Mouse (Mus musculus) neural tube, embryonic 11.5 days (tissue): Measurements from ENCODE around the gene Trnau1ap. TPM values are rescaled to one million over a fixed set of nuclear protein-coding genes. Genes with fewer than 3 reads are reported as not detected.
A peak's percentile ranks its signal among the peaks of the same experiment; 100 is the strongest.

Experiments used
- ATAC-seq: fragments of 200-750 bp; cut with Nextera tagmentation; 2 replicates; pipeline ENCODE4 v1.8.0; 2017; ENCODE audit warnings: moderate number of reproducible peaks, mild to moderate bottlenecking, moderate TSS enrichment, moderate library complexity; ENCODE audit not compliant: insufficient read depth, low FRiP score, low TSS enrichment
- DNase-seq: peaks from one replicate; pipeline ENCODE4 v3.0.0-alpha.2; 2015; ENCODE audit warnings: low spot score
- H3K27ac ChIP-seq: fragments of 300-500 bp; sonication (generic); 2 replicates; pipeline ENCODE4 v1.5.1; 2014; ENCODE audit warnings: low read depth, mild to moderate bottlenecking, low read length
- H3K27me3 ChIP-seq: fragments of 300-500 bp; sonication (generic); 2 replicates; pipeline ENCODE4 v1.6.1; 2014; ENCODE audit warnings: mild to moderate bottlenecking, low read length, mixed read lengths; ENCODE audit not compliant: control insufficient read depth, insufficient read depth
- H3K36me3 ChIP-seq: fragments of 300-500 bp; sonication (generic); 2 replicates; pipeline ENCODE4 v1.6.1; 2014; ENCODE audit warnings: mild to moderate bottlenecking, low read length, moderate library complexity, mixed read lengths; ENCODE audit not compliant: control insufficient read depth, insufficient read depth
- H3K4me1 ChIP-seq: fragments of 300-500 bp; sonication (generic); 2 replicates; pipeline ENCODE4 v1.6.1; 2014; ENCODE audit warnings: low read length, mixed read lengths; ENCODE audit not compliant: control insufficient read depth, insufficient read depth
- H3K4me2 ChIP-seq: fragments of 300-500 bp; sonication (generic); 2 replicates; pipeline ENCODE4 v1.6.1; 2014; ENCODE audit warnings: low read depth, mild to moderate bottlenecking, moderate library complexity
- H3K4me3 ChIP-seq: fragments of 300-500 bp; sonication (generic); 2 replicates; pipeline ENCODE4 v1.5.1; 2014; ENCODE audit warnings: low read depth, low read length
- H3K9ac ChIP-seq: fragments of 300-500 bp; sonication (generic); 2 replicates; pipeline ENCODE4 v1.6.1; 2014; ENCODE audit warnings: mild to moderate bottlenecking, low read length
- H3K9me3 ChIP-seq: fragments of 300-500 bp; sonication (generic); 2 replicates; pipeline ENCODE4 v1.6.1; 2016; ENCODE audit warnings: low read length; ENCODE audit not compliant: control insufficient read depth
- WGBS: fragments of 180-500 bp; shearing (Covaris S2); extraction: QIAGEN DNeasy Blood & Tissue Kit; methylation state at CpG from one replicate; pipeline ENCODE4 v1.1.7; 2014; 5-methylcytosine and 5-hydroxymethylcytosine counted together
- polyA plus RNA-seq: library from polyadenylated mRNA; unstranded; fragments of >200 nt; fragmentation: Nextera tagmentation; extraction: Ambion mirVana; gene quantifications from 2 replicates; pipeline ENCODE4 v1.2.1, GENCODE M21; 2014

Gene Trnau1ap
- polyA plus RNA-seq, 1 experiment from 2014 or later, result 82.9 TPM

GRCm38 (mm10) chr4:132274156-132274862 is 55.0 kb downstream of the Trnau1ap start, which contains the start of gene Taf12:
Taf12 (plus strand) TSS chr4:132274375.
- Histone ChIP-seq H3K27ac (peak within 1 kb of the TSS; percentile 80), H3K4me1 (peaks cover 6% of the 10 kb centered on the region; the same call in 1 of the 2 replicates), H3K27me3 (no peaks in the 10 kb centered on the region), H3K4me2 (peak within 1 kb of the TSS; percentile 79), H3K36me3 (no peaks in the 10 kb centered on the region), H3K9ac (peak within 1 kb of the TSS; percentile 93), H3K9me3 (no peaks in the 10 kb centered on the region), H3K4me3 (peak within 1 kb of the TSS; percentile 76)
- ATAC-seq (peak; percentile 77), DNase-seq (peak; percentile 97)
- WGBS, result under 1% methylated on average over 48 of the region's 48 CpGs

GRCm38 (mm10) chr4:132273166-132273565 is 56.2 kb downstream of the Trnau1ap start:
- no peak overlapping the region; the same call in 1 of the 2 replicates for H3K4me2 ChIP-seq
- no peak overlapping the region for H3K4me3 ChIP-seq
- no peaks in the 10 kb centered on the region for H3K27me3 ChIP-seq
- H3K9me3 ChIP-seq, result no peaks in the 10 kb centered on the region
- H3K27ac ChIP-seq, result no peak overlapping the region
- no peaks in the 10 kb centered on the region for H3K36me3 ChIP-seq
- H3K9ac ChIP-seq, result no peak overlapping the region
- ATAC-seq (no peak), DNase-seq (no peak)
- WGBS, result 70% methylated on average over 2 of the region's 2 CpGs
- H3K4me1 ChIP-seq, result peaks cover 6% of the 10 kb centered on the region; the same call in 1 of the 2 replicates

DNA sequence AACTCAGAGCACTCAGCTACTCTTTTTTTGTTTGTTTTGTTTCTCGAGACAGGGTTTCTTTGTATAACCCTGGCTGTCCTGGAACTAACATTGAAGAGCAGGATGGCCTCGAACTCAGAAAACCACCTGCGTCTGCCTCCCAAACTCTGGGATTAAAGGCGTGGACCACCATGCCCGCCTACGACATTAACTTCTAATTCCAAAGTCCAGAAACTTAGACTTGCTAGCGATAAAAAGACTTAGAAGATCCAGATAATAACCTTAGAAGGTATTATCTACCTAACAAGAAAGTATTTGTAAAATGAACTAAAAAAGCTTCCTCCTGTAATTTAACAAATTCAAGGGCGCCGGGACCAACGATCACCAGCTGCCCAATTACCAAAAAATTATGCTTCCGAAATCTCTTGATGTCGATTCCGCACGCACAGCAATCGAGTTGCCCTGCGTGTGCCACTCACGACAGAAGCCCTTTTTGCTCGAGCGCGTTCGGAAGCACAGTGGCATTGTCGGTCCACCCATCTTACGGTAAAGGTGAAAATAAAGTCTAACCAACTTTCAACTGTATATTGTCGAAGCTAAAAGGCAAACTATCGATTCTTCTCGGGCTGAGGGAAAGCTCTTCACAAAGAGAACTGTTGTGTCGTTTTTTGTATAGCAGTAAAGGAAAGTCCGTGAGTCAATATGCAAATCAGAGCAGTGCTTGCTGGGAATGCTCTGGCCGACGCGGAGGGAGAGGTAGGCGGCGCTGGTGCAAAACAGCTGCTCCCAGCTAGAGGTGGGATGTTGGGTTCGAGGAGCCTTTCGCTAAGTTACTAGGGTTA is 59.4 kb downstream of the Trnau1ap start:
- peak overlapping the region; percentile 84 for H3K27ac ChIP-seq
- no peaks in the 10 kb centered on the region for H3K36me3 ChIP-seq
- no peaks in the 10 kb centered on the region for H3K9me3 ChIP-seq
- WGBS, result under 1% methylated on average over 35 of the region's 35 CpGs
- peak overlapping the region; percentile 51 for H3K9ac ChIP-seq
- H3K4me2 ChIP-seq, result peak overlapping the region; percentile 28
- 0 out of 2 replicates have a peak overlapping the region, but pooled peaks have one; percentile 9 for H3K4me3 ChIP-seq
- DNase-seq (peak; percentile 92), ATAC-seq (peak; percentile 81)
- H3K4me1 ChIP-seq, result peaks cover 2% of the 10 kb centered on the region; the same call in 1 of the 2 replicates
- H3K27me3 ChIP-seq, result no peaks in the 10 kb centered on the region

DNA sequence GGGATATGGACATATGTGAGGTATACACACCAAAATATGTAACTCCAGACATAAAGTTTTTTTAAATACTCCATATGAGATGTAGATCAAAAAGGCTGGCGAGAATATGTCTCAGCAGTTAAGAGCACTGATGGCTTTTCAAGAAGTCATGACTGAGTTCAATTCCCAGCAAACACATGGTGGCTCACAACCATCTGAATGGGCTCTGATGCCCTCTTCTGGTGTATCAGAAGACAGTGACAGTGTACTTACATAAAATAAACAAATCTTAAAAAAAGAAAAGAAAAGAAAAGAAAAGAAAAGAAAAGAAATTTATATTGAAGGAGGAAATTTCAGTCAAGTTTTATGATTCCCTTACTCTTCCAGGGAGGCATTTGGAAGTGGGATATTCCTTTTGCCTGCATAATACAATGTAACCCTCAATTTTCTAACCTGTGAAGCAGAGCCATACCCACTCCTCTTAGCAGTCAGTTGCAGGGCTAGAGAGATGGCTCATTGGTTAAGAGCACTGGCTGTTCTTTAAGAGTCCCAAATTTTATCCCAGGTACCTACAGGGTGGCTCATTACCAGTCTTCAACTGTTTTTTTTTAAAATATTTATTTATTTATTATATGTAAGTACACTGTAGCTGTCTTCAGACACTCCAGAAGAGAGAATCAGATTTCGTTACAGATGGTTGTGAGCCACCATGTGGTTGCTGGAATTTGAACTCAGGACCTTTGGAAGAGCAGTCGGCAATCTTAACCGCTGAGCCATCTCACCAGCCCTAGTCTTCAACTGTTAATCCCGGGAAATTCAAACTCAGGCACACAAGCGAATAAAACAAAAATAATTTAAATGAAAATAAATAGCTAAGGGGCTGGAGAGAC is 60.2 kb downstream of the Trnau1ap start:
- Histone ChIP-seq H3K36me3 (no peaks in the 10 kb centered on the region), H3K9ac (no peak overlapping the region), H3K4me3 (no peak overlapping the region), H3K9me3 (no peaks in the 10 kb centered on the region), H3K4me2 (no peak overlapping the region), H3K27me3 (no peaks in the 10 kb centered on the region), H3K27ac (no peak overlapping the region), H3K4me1 (0 out of 2 replicates have a peak, but pooled peaks cover 2% of the 10 kb centered on the region)
- no peak for DNase-seq
- whole genome bisulfite sequencing, result 20% methylated on average over 6 of the region's 6 CpGs
- ATAC-seq, result no peak

- ATAC-seq (no peak), DNase-seq (no peak)
- Histone ChIP-seq H3K4me3 (no peak overlapping the region), H3K36me3 (no peaks in the 10 kb centered on the region), H3K9ac (no peak overlapping the region), H3K4me2 (no peak overlapping the region), H3K27ac (no peak overlapping the region), H3K4me1 (no peaks in the 10 kb centered on the region), H3K27me3 (no peaks in the 10 kb centered on the region), H3K9me3 (no peaks in the 10 kb centered on the region)
- 76% methylated on average over 3 of the region's 3 CpGs for whole genome bisulfite sequencing
Observed at GRCm38 (mm10) chr4:132266835-132267349, 62.4 kb downstream of the Trnau1ap start.

GRCm38 (mm10) chr4:132263313-132263712 is 66.0 kb downstream of the Trnau1ap start:
- no peaks in the 10 kb centered on the region for H3K36me3 ChIP-seq
- 0 out of 2 replicates have a peak, but pooled peaks cover 6% of the 10 kb centered on the region for H3K4me1 ChIP-seq
- no peak for DNase-seq
- H3K27me3 ChIP-seq, result no peaks in the 10 kb centered on the region
- H3K9ac ChIP-seq, result no peak overlapping the region
- H3K4me3 ChIP-seq, result no peak overlapping the region
- no peak for ATAC-seq
- no peaks in the 10 kb centered on the region for H3K9me3 ChIP-seq
- H3K4me2 ChIP-seq, result no peak overlapping the region
- H3K27ac ChIP-seq, result no peak overlapping the region
- WGBS, result 93% methylated on average over 7 of the region's 7 CpGs

- Histone ChIP-seq H3K9ac (no peak overlapping the region), H3K4me3 (no peak overlapping the region), H3K4me2 (no peak overlapping the region), H3K27me3 (no peaks in the 10 kb centered on the region), H3K36me3 (no peaks in the 10 kb centered on the region), H3K4me1 (0 out of 2 replicates have a peak, but pooled peaks cover 6% of the 10 kb centered on the region), H3K9me3 (no peaks in the 10 kb centered on the region), H3K27ac (no peak overlapping the region)
- ATAC-seq, result no peak
- no peak for DNase-seq
- 81% methylated on average over 5 of the region's 5 CpGs for WGBS
Observed at GRCm38 (mm10) chr4:132262358-132262616, 67.1 kb downstream of the Trnau1ap start.
